28 mouse cellular contexts compared by ENCODE assay signal in genomic region chr11:84145201-84145798, GRCm38 (mm10). TPM values are rescaled to one million over a fixed set of nuclear protein-coding genes. Genes with fewer than 3 reads are reported as not detected.
"Had no signal": no experiment of that assay in that cellular context is flagged by ENCODE, and none has a peak within 500 bp of the region (broad histone marks: within the 10 kb centered on the region; RNA-seq: fewer than 3 reads in every experiment).

No protein-coding gene starts in this region.

- H3K27ac ChIP-seq: gastrocnemius, adult 2 months; heart, embryonic 10.5 days; hindbrain, embryonic 10.5 days; hindbrain, embryonic 12.5 days; hindbrain, embryonic 14.5 days; intestine, embryonic 15.5 days; kidney, embryonic 15.5 days; kidney, postnatal 0 days; limb, embryonic 13.5 days; limb, embryonic 15.5 days; liver, embryonic 13.5 days had no signal

- H3K4me3 ChIP-seq: gastrocnemius, adult 2 months; heart, embryonic 10.5 days; heart, embryonic 12.5 days; hindbrain, embryonic 10.5 days; hindbrain, embryonic 12.5 days; intestine, embryonic 15.5 days; kidney, embryonic 15.5 days; limb, embryonic 13.5 days; limb, embryonic 15.5 days; liver, embryonic 13.5 days had no signal

- ATAC-seq: hindbrain, embryonic 16.5 days; inflammation-experienced regulatory T-cells, adult 6 months had no signal

- H3K9me3 ChIP-seq: heart, embryonic 10.5 days; heart, embryonic 12.5 days; hindbrain, embryonic 10.5 days; hindbrain, embryonic 12.5 days; intestine, embryonic 15.5 days; kidney, embryonic 15.5 days; limb, embryonic 13.5 days; limb, embryonic 15.5 days; liver, embryonic 13.5 days had no signal

- H3K4me2 ChIP-seq: heart, embryonic 12.5 days; hindbrain, embryonic 12.5 days; hindbrain, embryonic 14.5 days; intestine, embryonic 15.5 days; kidney, embryonic 15.5 days; limb, embryonic 13.5 days; limb, embryonic 15.5 days; liver, embryonic 13.5 days had no signal

- H3K9ac ChIP-seq: heart, embryonic 12.5 days; hindbrain, embryonic 12.5 days; hindbrain, embryonic 14.5 days; intestine, embryonic 15.5 days; kidney, embryonic 15.5 days; limb, embryonic 13.5 days; limb, embryonic 15.5 days; liver, embryonic 13.5 days had no signal

- H3K4me1 ChIP-seq: heart, embryonic 10.5 days; heart, embryonic 12.5 days; hindbrain, embryonic 10.5 days; hindbrain, embryonic 12.5 days; intestine, embryonic 15.5 days; kidney, embryonic 15.5 days; limb, embryonic 13.5 days; limb, embryonic 15.5 days had no signal

- H3K36me3 ChIP-seq: heart, embryonic 10.5 days; heart, embryonic 12.5 days; hindbrain, embryonic 10.5 days; hindbrain, embryonic 12.5 days; intestine, embryonic 15.5 days; kidney, embryonic 15.5 days; limb, embryonic 13.5 days; limb, embryonic 15.5 days; liver, embryonic 13.5 days had no signal

- DNase-seq: gastrocnemius, adult 2 months; gastrocnemius, postnatal 10 days; gastrocnemius, postnatal 25 days; heart, adult 18-20 months; heart, postnatal 10 days; heart, postnatal 4 days; kidney, adult 18-20 months; layer of hippocampus, adult 9-11 months; layer of hippocampus, postnatal 36 days; left cerebral cortex, postnatal 4 days; liver, embryonic 13.5 days had no signal

- H3K27me3 ChIP-seq: heart, embryonic 12.5 days; hindbrain, embryonic 12.5 days; intestine, embryonic 15.5 days; kidney, embryonic 15.5 days; limb, embryonic 13.5 days; limb, embryonic 15.5 days had no signal

RNA-seq across cellular contexts. Expression of gene Gm11437, which starts 22.0 kb away (rescaled TPM):
- polyA plus RNA-seq: frontal cortex, adult 2 months; heart, embryonic 10.5 days; heart, embryonic 12.5 days; heart, embryonic 14.5 days; heart, embryonic 16.5 days; hindbrain, embryonic 12.5 days; hindbrain, embryonic 14.5 days; inflammation-experienced regulatory T-cells, adult 6 months; intestine, embryonic 15.5 days; intestine, postnatal 0 days; kidney, postnatal 0 days; limb, embryonic 11.5 days; limb, embryonic 13.5 days; limb, embryonic 15.5 days; liver, embryonic 13.5 days had no signal
